Comparison of ENCODE assay signal across 18 mouse cellular contexts in genomic region chr12:86030932-86031331, GRCm38 (mm10). TPM values are rescaled to one million over a fixed set of nuclear protein-coding genes. Genes with fewer than 3 reads are reported as not detected.
"Had no signal": no experiment of that assay in that cellular context is flagged by ENCODE, and none has a peak within 500 bp of the region (broad histone marks: within the 10 kb centered on the region; RNA-seq: fewer than 3 reads in every experiment).

No protein-coding gene starts in this region.

- H3K4me2 ChIP-seq: limb, embryonic 12.5 days; limb, embryonic 15.5 days; midbrain, embryonic 13.5 days had no signal

- DNase-seq: kidney, adult 2 months; kidney, postnatal 25 days; layer of hippocampus, adult 9-11 months; lung, adult 2 months; lung, postnatal 14 days; lung, postnatal 4 days; thymus, adult 2 months; thymus, postnatal 14 days; thymus, postnatal 4 days had no signal

- H3K36me3 ChIP-seq: limb, embryonic 12.5 days; limb, embryonic 15.5 days; midbrain, embryonic 10.5 days had no signal

- H3K27ac ChIP-seq: kidney, postnatal 0 days; layer of hippocampus, adult 2 months; limb, embryonic 15.5 days; midbrain, embryonic 10.5 days; midbrain, embryonic 13.5 days had no signal

- H3K27me3 ChIP-seq: limb, embryonic 12.5 days; limb, embryonic 15.5 days; midbrain, embryonic 13.5 days had no signal

- ATAC-seq: intestine, postnatal 0 days; midbrain, embryonic 13.5 days; midbrain, embryonic 16.5 days had no signal

- H3K9me3 ChIP-seq: limb, embryonic 12.5 days; limb, embryonic 15.5 days; midbrain, embryonic 10.5 days; midbrain, embryonic 13.5 days had no signal

- H3K4me3 ChIP-seq: layer of hippocampus, adult 2 months; limb, embryonic 12.5 days; limb, embryonic 15.5 days; midbrain, embryonic 10.5 days; midbrain, embryonic 13.5 days had no signal

- H3K4me1 ChIP-seq: midbrain, embryonic 13.5 days had no signal

- H3K9ac ChIP-seq: limb, embryonic 12.5 days; limb, embryonic 15.5 days; midbrain, embryonic 13.5 days had no signal

RNA-seq across cellular contexts. Expression of gene Tgfb3, which starts 47.9 kb away (rescaled TPM):
- total RNA-seq: megakaryocyte, adult 5-6 weeks had no signal
